Mouse (Mus musculus): Measurements from ENCODE around the gene Hps4.

GRCm38 (mm10) chr5:112391002-112391401 is 48.1 kb downstream of the Hps4 start:
- TF ChIP-seq CTCF (IDR thresholded peaks at IDR 0.05; ENCODE audit: insufficient read depth, low read depth, low read length) (no peak), POLR2A (IDR thresholded peaks at IDR 0.05; ENCODE audit: insufficient read depth, low read depth, low read length) (no peak)

Data from olfactory bulb, adult 2 months (tissue).